Mouse (Mus musculus) bone marrow, adult 2 months (tissue): ENCODE results near the gene Alkbh2.

Experiments
- CTCF ChIP-seq: fragments of 200-500 bp; IDR thresholded peaks from 2 replicates; pipeline ENCODE4 v1.5.1; 2011; ENCODE audit warnings: low read length, control low read depth; ENCODE audit not compliant: control insufficient read depth, insufficient read depth
- POLR2A ChIP-seq: fragments of 200-500 bp; IDR thresholded peaks from 2 replicates; pipeline ENCODE4 v1.6.1; 2011; ENCODE audit warnings: low read depth, mild to moderate bottlenecking, control low read depth, low read length, borderline replicate concordance; ENCODE audit not compliant: control insufficient read depth

DNA sequence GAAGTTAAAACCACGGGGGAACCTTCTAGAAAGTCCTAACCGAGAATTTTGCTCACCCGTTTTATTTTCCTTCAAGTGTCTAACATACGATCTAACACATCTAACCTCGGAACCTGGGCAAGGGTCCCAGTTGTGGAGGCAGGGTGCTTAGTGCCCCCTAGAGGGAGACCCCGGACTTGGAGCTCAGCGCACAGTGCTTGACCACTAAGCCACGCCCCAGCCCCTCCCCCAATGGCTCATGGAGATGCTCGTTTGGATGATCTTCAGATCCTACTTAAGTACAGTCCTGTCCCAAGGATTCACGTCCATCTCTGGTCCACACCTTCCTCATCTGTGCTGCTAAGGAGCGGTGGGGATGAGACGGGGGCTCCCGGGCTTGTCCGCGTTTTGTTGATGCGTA is 46.6 kb upstream of the Alkbh2 start:
- TF ChIP-seq POLR2A (no peak), CTCF (no peak)
